Mouse (Mus musculus) liver, embryonic 14.5 days (tissue): ENCODE measurements around the gene Dlgap4. TPM values are rescaled to one million over a fixed set of nuclear protein-coding genes. Genes with fewer than 3 reads are reported as not detected.

Experiments
- ATAC-seq: fragments of 200-750 bp; cut with Nextera tagmentation; 2 replicates; pipeline ENCODE4 v1.8.0; 2017; ENCODE audit warnings: moderate number of reproducible peaks, mild to moderate bottlenecking, moderate library complexity; ENCODE audit not compliant: insufficient read depth
- DNase-seq, 3 experiments: peaks; one replicate each; pipeline ENCODE4 v3.0.0-alpha.2; 2012 to 2013; ENCODE audit warnings: low read depth in 3 of 3, low spot score in 3 of 3
- H3K27ac ChIP-seq: fragments of 300-500 bp; sonication (generic); 2 replicates; pipeline ENCODE4 v1.5.1; 2014; ENCODE audit warnings: moderate library complexity, mild to moderate bottlenecking, control low read depth, inconsistent platforms
- H3K27me3 ChIP-seq: fragments of 300-500 bp; sonication (generic); 2 replicates; pipeline ENCODE4 v1.6.1; 2014; ENCODE audit warnings: mild to moderate bottlenecking, low read length, moderate library complexity; ENCODE audit not compliant: control insufficient read depth, insufficient read depth
- H3K36me3 ChIP-seq: fragments of 300-500 bp; sonication (generic); replicated peaks from 2 replicates; pipeline ENCODE4 v1.6.1; 2014; ENCODE audit warnings: low read depth; ENCODE audit not compliant: control insufficient read depth, insufficient read depth
- H3K4me1 ChIP-seq, 2 experiments: fragments of 200-500 bp in 1 of 2; fragments of 300-500 bp in 1 of 2; sonication (generic) in 1 of 2; replicated peaks; 2 replicates each; pipeline ENCODE4 v1.6.1; 2012 to 2014; ENCODE audit warnings: antibody characterized with exemption in 1 of 2, inconsistent platforms in 1 of 2, low read length in 1 of 2; ENCODE audit not compliant: control insufficient read depth in 2 of 2, insufficient read depth in 2 of 2
- H3K4me2 ChIP-seq: fragments of 300-500 bp; sonication (generic); 2 replicates; pipeline ENCODE4 v1.6.1; 2014; ENCODE audit warnings: low read depth, mild to moderate bottlenecking, control low read depth, moderate library complexity
- H3K4me3 ChIP-seq, 2 experiments: fragments of 200-500 bp in 1 of 2; fragments of 300-500 bp in 1 of 2; sonication (generic) in 1 of 2; 2 replicates each; pipeline ENCODE4 v1.5.1; 2012 to 2014; ENCODE audit warnings: low read depth in 2 of 2, low read length in 2 of 2, mild to moderate bottlenecking in 2 of 2, control low read depth in 1 of 2, inconsistent platforms in 1 of 2, moderate library complexity in 1 of 2; ENCODE audit not compliant: insufficient read depth in 1 of 2
- H3K9ac ChIP-seq: fragments of 300-500 bp; sonication (generic); replicated peaks from 2 replicates; pipeline ENCODE4 v1.6.1; 2014; ENCODE audit warnings: mild to moderate bottlenecking, control low read depth, moderate library complexity
- H3K9me3 ChIP-seq: fragments of 300-500 bp; sonication (generic); 2 replicates; pipeline ENCODE4 v1.6.1; 2016; ENCODE audit warnings: low read length, mixed read lengths; ENCODE audit not compliant: control insufficient read depth
- CTCF ChIP-seq: IDR thresholded peaks from 2 replicates; pipeline ENCODE4 v1.5.1; 2016; ENCODE audit warnings: antibody characterized with exemption, low read depth, control low read depth
- EP300 ChIP-seq: IDR thresholded peaks from 2 replicates; pipeline ENCODE4 v1.6.1; 2016; ENCODE audit warnings: antibody characterized with exemption, low read depth
- WGBS: fragments of 180-500 bp; shearing (Covaris S2); extraction: QIAGEN DNeasy Blood & Tissue Kit; methylation state at CpG from one replicate; pipeline ENCODE4 v1.1.7; 2014; ENCODE audit not compliant: insufficient replicate concordance; 5-methylcytosine and 5-hydroxymethylcytosine counted together
- polyA plus RNA-seq, 2 experiments: library from polyadenylated mRNA; depleted of rRNA in 1 of 2; stranded (reverse) in 1 of 2; unstranded in 1 of 2; fragments of >200 nt; fragmentation: Nextera tagmentation in 1 of 2; extraction: Ambion mirVana in 1 of 2; gene quantifications; 2 replicates each; pipeline versions ENCODE4 v1.2.1 to v1.2.3; 2012 to 2014

The Dlgap4 gene
- polyA plus RNA-seq (2012; rRNA removed) (6.4 and 6.6 TPM in 2 replicates), polyA plus RNA-seq (2014; fragmentation: Nextera tagmentation; extraction: Ambion mirVana) (9.7 and 9.9 TPM in 2 replicates)

GRCm38 (mm10) chr2:156613541-156614257, at the start of gene Dlgap4:
TSS of gene Dlgap4 (plus strand) at chr2:156613705.
- no peak within 1 kb of the TSS for H3K9ac ChIP-seq
- WGBS: 1% methylated on average over 86 of the region's 103 CpGs
- no peak for DNase-seq

GRCm38 (mm10) chr2:156566512-156566911, 47.0 kb upstream of the Dlgap4 start:
- Histone ChIP-seq H3K27me3 (no peaks in the 10 kb centered on the region), H3K4me1 (peaks cover 0 to 4% of the 10 kb centered on the region in 2 experiments; a peak in 1 of 4 replicates), H3K4me2 (no peak overlapping the region), H3K9me3 (no peaks in the 10 kb centered on the region), H3K27ac (no peak overlapping the region), H3K36me3 (peaks cover 3% of the 10 kb centered on the region), H3K9ac (no peak overlapping the region), H3K4me3 (no peak overlapping the region)
- WGBS: 86% methylated on average over 2 of the region's 2 CpGs
- ATAC-seq (no peak), DNase-seq (no peak)
- TF ChIP-seq EP300 (no peak), CTCF (no peak)

More at GRCm38 (mm10) chr2:156613541-156614257, at the start of gene Dlgap4:
- Histone ChIP-seq H3K4me1 (no peaks in the 10 kb centered on the region), H3K9me3 (no peaks in the 10 kb centered on the region), H3K4me3 (peak within 1 kb of the TSS; percentile 20 to 42), H3K27me3 (peaks cover 52% of the 10 kb centered on the region), H3K36me3 (no peaks in the 10 kb centered on the region), H3K27ac (no peak within 1 kb of the TSS), H3K4me2 (peak within 1 kb of the TSS; percentile 53)
- no peak for ATAC-seq
- TF ChIP-seq EP300 (no peak), CTCF (no peak)

- Histone ChIP-seq H3K4me3 (no peak overlapping the region), H3K4me1 (no peaks in the 10 kb centered on the region), H3K27ac (no peak overlapping the region), H3K9ac (no peak overlapping the region), H3K27me3 (no peaks in the 10 kb centered on the region), H3K36me3 (peaks cover 3% of the 10 kb centered on the region), H3K9me3 (no peaks in the 10 kb centered on the region), H3K4me2 (no peak overlapping the region)
- no peak for ATAC-seq
- WGBS: 68% methylated on average over 7 of the region's 7 CpGs
- DNase-seq: no peak
- TF ChIP-seq EP300 (no peak), CTCF (no peak)
Measured at GRCm38 (mm10) chr2:156568647-156569046, 44.9 kb upstream of the Dlgap4 start.

DNA sequence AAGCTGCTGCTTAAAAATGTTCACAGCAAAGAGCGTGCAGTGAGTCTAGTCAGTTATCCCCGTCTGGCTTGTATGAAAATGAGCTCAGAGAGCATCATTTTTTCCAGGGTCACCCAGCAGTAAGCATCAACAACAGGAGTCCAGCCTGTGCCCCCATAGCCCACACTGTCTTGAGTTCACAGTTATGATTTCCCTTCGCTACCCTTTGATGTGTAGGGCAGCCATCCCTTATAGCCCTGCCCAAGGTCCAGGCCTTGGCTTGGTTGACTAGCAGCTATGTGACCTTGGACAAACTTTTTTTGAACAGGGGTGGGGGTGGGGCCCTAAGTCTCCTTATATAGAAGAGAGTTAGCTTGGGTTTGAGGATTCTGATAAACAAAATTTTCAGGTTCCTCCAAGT, 44.2 kb upstream of the Dlgap4 start:
- TF ChIP-seq CTCF: no peak
- no peak for TF ChIP-seq EP300
- H3K36me3 ChIP-seq: peaks cover 3% of the 10 kb centered on the region
- H3K27me3 ChIP-seq: no peaks in the 10 kb centered on the region
- no peaks in the 10 kb centered on the region for H3K4me1 ChIP-seq
- no peak overlapping the region for H3K4me3 ChIP-seq
- no peak overlapping the region for H3K9ac ChIP-seq
- no peaks in the 10 kb centered on the region for H3K9me3 ChIP-seq
- 75% methylated on average over 3 of the region's 3 CpGs for WGBS
- no peak overlapping the region for H3K4me2 ChIP-seq
- DNase-seq: no peak
- H3K27ac ChIP-seq: no peak overlapping the region
- ATAC-seq: no peak

DNA sequence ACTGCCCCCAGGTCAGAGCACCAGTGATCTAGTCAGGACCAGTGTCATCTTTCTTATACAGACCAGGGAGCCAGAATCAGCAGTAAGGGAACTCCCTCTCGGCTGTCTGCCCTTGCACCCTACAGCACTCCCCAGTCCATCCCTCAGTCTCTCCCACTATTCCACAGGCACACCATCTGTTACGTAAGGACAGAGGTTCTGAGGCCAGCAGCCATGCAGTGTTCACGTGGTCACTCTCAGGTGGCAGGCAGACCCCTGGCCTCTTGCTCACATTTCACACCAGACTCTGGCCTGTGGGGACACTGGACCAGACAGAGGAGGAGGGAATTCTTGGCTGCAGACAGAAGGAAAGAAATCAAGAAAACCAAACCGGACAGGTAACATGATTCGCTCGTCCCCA, 42.0 kb upstream of the Dlgap4 start:
- ATAC-seq (no peak), DNase-seq (no peak)
- no peaks in the 10 kb centered on the region for H3K27me3 ChIP-seq
- WGBS: 64% methylated on average over 6 of the region's 6 CpGs
- no peak overlapping the region for H3K27ac ChIP-seq
- no peak overlapping the region for H3K9ac ChIP-seq
- H3K4me3 ChIP-seq: no peak overlapping the region
- no peak for TF ChIP-seq CTCF
- no peaks in the 10 kb centered on the region for H3K4me1 ChIP-seq
- peaks cover 3% of the 10 kb centered on the region for H3K36me3 ChIP-seq
- H3K4me2 ChIP-seq: no peak overlapping the region
- no peaks in the 10 kb centered on the region for H3K9me3 ChIP-seq
